Mouse (Mus musculus) lung, embryonic 14.5 days (tissue): ENCODE measurements at regions not wholly inside any gene's neighbourhood (a gene's known extent, or its start where the extent isn't known, plus 50 kb on each side); places are given as distances from the start of the nearest gene placed in this dataset.
A peak's percentile ranks its signal among the peaks of the same experiment; 100 is the strongest.

Experiments used
- ATAC-seq: fragments of 200-750 bp; cut with Nextera tagmentation; 2 replicates; pipeline ENCODE4 v1.8.0; 2017; ENCODE audit warnings: mild to moderate bottlenecking, moderate TSS enrichment, moderate library complexity; ENCODE audit not compliant: insufficient read depth
- DNase-seq: peaks from one replicate; pipeline ENCODE4 v3.0.0-alpha.2; 2015
- H3K27ac ChIP-seq: fragments of 300-500 bp; sonication (generic); 2 replicates; pipeline ENCODE4 v1.5.1; 2014; ENCODE audit warnings: low read depth, mild to moderate bottlenecking, moderate library complexity
- H3K27me3 ChIP-seq: fragments of 300-500 bp; sonication (generic); 2 replicates; pipeline ENCODE4 v1.6.1; 2014; ENCODE audit warnings: low read length, control low read depth; ENCODE audit not compliant: insufficient read depth
- H3K36me3 ChIP-seq: fragments of 300-500 bp; sonication (generic); 2 replicates; pipeline ENCODE4 v1.6.1; 2014; ENCODE audit warnings: control low read depth; ENCODE audit not compliant: insufficient read depth
- H3K4me1 ChIP-seq: fragments of 300-500 bp; sonication (generic); 2 replicates; pipeline ENCODE4 v1.6.1; 2014; ENCODE audit warnings: antibody characterized with exemption, control low read depth; ENCODE audit not compliant: insufficient read depth
- H3K4me2 ChIP-seq: fragments of 300-500 bp; sonication (generic); 2 replicates; pipeline ENCODE4 v1.6.1; 2014; ENCODE audit warnings: mild to moderate bottlenecking
- H3K4me3 ChIP-seq: fragments of 300-500 bp; sonication (generic); 2 replicates; pipeline ENCODE4 v1.5.1; 2014; ENCODE audit warnings: low read depth, low read length
- H3K9ac ChIP-seq: fragments of 300-500 bp; sonication (generic); 2 replicates; pipeline ENCODE4 v1.6.1; 2014
- H3K9me3 ChIP-seq: fragments of 300-500 bp; sonication (generic); 2 replicates; pipeline ENCODE4 v1.6.1; 2016; ENCODE audit warnings: low read depth, low read length, control low read depth
- CTCF ChIP-seq: IDR thresholded peaks from 2 replicates; pipeline ENCODE4 v1.5.1; 2016; ENCODE audit warnings: antibody characterized with exemption, low read depth
- WGBS: fragments of 180-500 bp; shearing (Covaris S2); extraction: QIAGEN DNeasy Blood & Tissue Kit; methylation state at CpG from one replicate; pipeline ENCODE4 v1.1.7; 2014; 5-methylcytosine and 5-hydroxymethylcytosine counted together

- TF ChIP-seq CTCF: no peak
- H3K36me3 ChIP-seq: no peaks in the 10 kb centered on the region
- H3K4me2 ChIP-seq: no peak overlapping the region
- 52% methylated on average over 5 of the region's 5 CpGs for WGBS
- H3K4me1 ChIP-seq: no peaks in the 10 kb centered on the region
- DNase-seq: no peak
- no peak overlapping the region for H3K9ac ChIP-seq
- H3K9me3 ChIP-seq: no peaks in the 10 kb centered on the region
- no peaks in the 10 kb centered on the region for H3K27me3 ChIP-seq
- no peak overlapping the region for H3K27ac ChIP-seq
- ATAC-seq: no peak
- H3K4me3 ChIP-seq: no peak overlapping the region
These were observed 91.5 kb upstream of the Lsm6 start for GRCm38 (mm10) chr8:78912470-78912869.

- no peaks in the 10 kb centered on the region for H3K36me3 ChIP-seq
- whole genome bisulfite sequencing: 93% methylated on average over 5 of the region's 5 CpGs
- no peaks in the 10 kb centered on the region for H3K9me3 ChIP-seq
- no peaks in the 10 kb centered on the region for H3K27me3 ChIP-seq
- no peak overlapping the region for H3K27ac ChIP-seq
- no peak overlapping the region for H3K9ac ChIP-seq
- no peak overlapping the region for H3K4me3 ChIP-seq
- H3K4me1 ChIP-seq: no peaks in the 10 kb centered on the region
- H3K4me2 ChIP-seq: no peak overlapping the region
- TF ChIP-seq CTCF: no peak
- no peak for DNase-seq
- ATAC-seq: no peak
These were observed 92.9 kb upstream of the Lsm6 start for GRCm38 (mm10) chr8:78913823-78914222.

GRCm38 (mm10) chr8:78930610-78931397 lies 97.4 kb upstream of the Zfp827 start:
- no peaks in the 10 kb centered on the region for H3K4me1 ChIP-seq
- 48% methylated on average over 9 of the region's 9 CpGs for WGBS
- no peak for TF ChIP-seq CTCF

GRCm38 (mm10) chr8:78932069-78932468 lies 96.2 kb upstream of the Zfp827 start:
- Histone ChIP-seq H3K27ac (no peak overlapping the region), H3K4me2 (no peak overlapping the region), H3K9me3 (no peaks in the 10 kb centered on the region), H3K4me1 (no peaks in the 10 kb centered on the region), H3K36me3 (no peaks in the 10 kb centered on the region), H3K9ac (no peak overlapping the region), H3K4me3 (no peak overlapping the region), H3K27me3 (no peaks in the 10 kb centered on the region)
- no peak for DNase-seq
- ATAC-seq: no peak
- WGBS: 66% methylated on average over 6 of the region's 6 CpGs
- no peak for TF ChIP-seq CTCF

More at GRCm38 (mm10) chr8:78930610-78931397, 97.4 kb upstream of the Zfp827 start:
- H3K27me3 ChIP-seq: no peaks in the 10 kb centered on the region
- H3K27ac ChIP-seq: peak overlapping the region; percentile 38; the same call in 1 of the 2 replicates
- ATAC-seq (peak; percentile 75), DNase-seq (peak; percentile 43)
- no peak overlapping the region for H3K9ac ChIP-seq
- H3K4me2 ChIP-seq: no peak overlapping the region
- no peaks in the 10 kb centered on the region for H3K36me3 ChIP-seq
- no peak overlapping the region for H3K4me3 ChIP-seq
- H3K9me3 ChIP-seq: no peaks in the 10 kb centered on the region

GRCm38 (mm10) chr8:78940049-78940448 lies 88.2 kb upstream of the Zfp827 start:
- H3K9me3 ChIP-seq: no peaks in the 10 kb centered on the region
- H3K9ac ChIP-seq: no peak overlapping the region
- no peak overlapping the region for H3K27ac ChIP-seq
- no peak for DNase-seq
- no peak for ATAC-seq
- no peaks in the 10 kb centered on the region for H3K27me3 ChIP-seq
- no peak overlapping the region for H3K4me3 ChIP-seq
- no peak for TF ChIP-seq CTCF
- no peak overlapping the region for H3K4me2 ChIP-seq
- H3K4me1 ChIP-seq: no peaks in the 10 kb centered on the region
- H3K36me3 ChIP-seq: no peaks in the 10 kb centered on the region
- WGBS: 31% methylated on average over 2 of the region's 2 CpGs

- H3K36me3 ChIP-seq: no peaks in the 10 kb centered on the region
- no peak overlapping the region for H3K4me2 ChIP-seq
- no peaks in the 10 kb centered on the region for H3K27me3 ChIP-seq
- TF ChIP-seq CTCF: no peak
- DNase-seq: no peak
- no peak for ATAC-seq
- no peak overlapping the region for H3K4me3 ChIP-seq
- H3K9me3 ChIP-seq: no peaks in the 10 kb centered on the region
- H3K9ac ChIP-seq: no peak overlapping the region
- no peaks in the 10 kb centered on the region for H3K4me1 ChIP-seq
- no peak overlapping the region for H3K27ac ChIP-seq
- 90% methylated on average over 4 of the region's 4 CpGs for WGBS
These were observed 86.7 kb upstream of the Zfp827 start for GRCm38 (mm10) chr8:78941558-78941957.

- Histone ChIP-seq H3K27ac (no peak overlapping the region), H3K4me2 (no peak overlapping the region), H3K4me3 (no peak overlapping the region), H3K27me3 (no peaks in the 10 kb centered on the region), H3K9me3 (no peaks in the 10 kb centered on the region), H3K4me1 (no peaks in the 10 kb centered on the region), H3K9ac (no peak overlapping the region), H3K36me3 (no peaks in the 10 kb centered on the region)
- ATAC-seq (no peak), DNase-seq (no peak)
- WGBS: 88% methylated on average over 1 of the region's 1 CpGs
- TF ChIP-seq CTCF: no peak
These were observed 83.9 kb upstream of the Zfp827 start for GRCm38 (mm10) chr8:78944367-78944766.
